Mouse (Mus musculus) MEL (cell line): ENCODE results near the gene Ttc16. TPM values are rescaled to one million over a fixed set of nuclear protein-coding genes. Genes with fewer than 3 reads are reported as not detected.

ENCODE experiments used
- DNase-seq: peaks from one replicate; pipeline ENCODE4 v3.0.0; 2011; ENCODE audit warnings: low read depth, low spot score
- H3K27ac ChIP-seq: 2 replicates; pipeline ENCODE4 v1.5.1; 2012; ENCODE audit warnings: low read depth, mild to moderate bottlenecking, control low read depth, low read length, moderate library complexity; ENCODE audit not compliant: control insufficient read depth
- H3K27me3 ChIP-seq, 2 experiments: fragments of 150-350 bp in 1 of 2; sonication (generic) in 1 of 2; 2 replicates each; pipeline ENCODE4 v1.6.1; 2012; ENCODE audit warnings: low read length in 2 of 2, mild to moderate bottlenecking in 2 of 2, improper control_type of control experiment in 1 of 2, moderate library complexity in 1 of 2; ENCODE audit not compliant: insufficient read depth in 2 of 2, control insufficient read depth in 1 of 2
- H3K36me3 ChIP-seq, 2 experiments: 2 replicates each; pipeline ENCODE4 v1.6.1; 2012 to 2014; ENCODE audit warnings: low read length in 2 of 2, improper control_type of control experiment in 1 of 2, inconsistent platforms in 1 of 2, mild to moderate bottlenecking in 1 of 2; ENCODE audit not compliant: insufficient read depth in 2 of 2, control insufficient read depth in 1 of 2
- H3K4me1 ChIP-seq, 2 experiments: fragments of 150-350 bp in 1 of 2; sonication (generic) in 1 of 2; 2 replicates each; pipeline ENCODE4 v1.6.1; 2012; ENCODE audit warnings: low read length in 2 of 2, improper control_type of control experiment in 1 of 2, mild to moderate bottlenecking in 1 of 2; ENCODE audit not compliant: insufficient read depth in 2 of 2, control insufficient read depth in 1 of 2
- H3K4me3 ChIP-seq, 2 experiments: fragments of 150-350 bp in 1 of 2; sonication (generic) in 1 of 2; 2 replicates each; pipeline ENCODE4 v1.5.1; 2012; ENCODE audit warnings: low read depth in 2 of 2, low read length in 2 of 2, mild to moderate bottlenecking in 2 of 2, moderate library complexity in 2 of 2, control low read depth in 1 of 2, improper control_type of control experiment in 1 of 2; ENCODE audit not compliant: control insufficient read depth in 1 of 2, insufficient read depth in 1 of 2
- H3K79me2 ChIP-seq: 2 replicates; pipeline ENCODE4 v1.6.1; 2012; ENCODE audit warnings: mild to moderate bottlenecking, low read length, moderate library complexity; ENCODE audit not compliant: control insufficient read depth, poor library complexity, insufficient read depth
- H3K9ac ChIP-seq: 2 replicates; pipeline ENCODE4 v1.6.1; 2012; ENCODE audit warnings: low read depth, mild to moderate bottlenecking, control low read depth, low read length, moderate library complexity; ENCODE audit not compliant: control insufficient read depth, poor library complexity, severe bottlenecking
- H3K9me3 ChIP-seq: fragments of 150-350 bp; sonication (generic); replicated peaks from 2 replicates; pipeline ENCODE4 v1.6.1; 2012; ENCODE audit warnings: mild to moderate bottlenecking, low read length, improper control_type of control experiment, moderate library complexity; ENCODE audit not compliant: insufficient read depth
- BHLHE40 ChIP-seq: IDR thresholded peaks from 2 replicates; pipeline ENCODE4 v1.6.1; 2012; ENCODE audit warnings: low read depth, mild to moderate bottlenecking, inconsistent platforms, low read length, improper control_type of control experiment, borderline replicate concordance
- CHD1 ChIP-seq: IDR thresholded peaks from 2 replicates; pipeline ENCODE4 v1.6.1; 2012; ENCODE audit warnings: low read depth, mild to moderate bottlenecking, inconsistent platforms, low read length, improper control_type of control experiment
- CHD2 ChIP-seq: IDR thresholded peaks from 2 replicates; pipeline ENCODE4 v1.6.1; 2011; ENCODE audit warnings: low read length, improper control_type of control experiment
- CTCF ChIP-seq, 3 experiments: IDR thresholded peaks in 2 of 3; conservative IDR thresholded peaks in 1 of 3; 2 replicates each; pipeline ENCODE4 v1.5.1; 2011 to 2012; ENCODE audit warnings: low read length in 3 of 3, low read depth in 2 of 3, mild to moderate bottlenecking in 2 of 3, improper control_type of control experiment in 1 of 3, inconsistent platforms in 1 of 3, mixed read lengths in 1 of 3, moderate library complexity in 1 of 3; ENCODE audit not compliant: control insufficient read depth in 1 of 3, insufficient read depth in 1 of 3, poor library complexity in 1 of 3, severe bottlenecking in 1 of 3
- ELF1 ChIP-seq: IDR thresholded peaks from 2 replicates; pipeline ENCODE4 v1.6.1; 2014; ENCODE audit warnings: low read depth, mild to moderate bottlenecking, inconsistent platforms, low read length, improper control_type of control experiment, moderate library complexity
- EP300 ChIP-seq, 2 experiments: IDR thresholded peaks; 2 replicates each; pipeline ENCODE4 v1.6.1; 2011; ENCODE audit warnings: improper control_type of control experiment in 2 of 2, low read length in 2 of 2, low read depth in 1 of 2, mild to moderate bottlenecking in 1 of 2
- GABPA ChIP-seq: IDR thresholded peaks from 2 replicates; pipeline ENCODE4 v1.6.1; 2012; ENCODE audit warnings: low read depth, mild to moderate bottlenecking, inconsistent platforms, low read length, improper control_type of control experiment, moderate library complexity
- GATA1 ChIP-seq: IDR thresholded peaks from 2 replicates; pipeline ENCODE4 v1.6.1; 2011; ENCODE audit warnings: low read depth, low read length, improper control_type of control experiment
- MAX ChIP-seq: IDR thresholded peaks from 2 replicates; pipeline ENCODE4 v1.6.1; 2011; ENCODE audit warnings: low read length, improper control_type of control experiment
- MAZ ChIP-seq: IDR thresholded peaks from 2 replicates; pipeline ENCODE4 v1.6.1; 2012; ENCODE audit warnings: low read depth, mild to moderate bottlenecking, inconsistent platforms, low read length, improper control_type of control experiment
- MYB ChIP-seq: IDR thresholded peaks from 2 replicates; pipeline ENCODE4 v1.6.1; 2011; ENCODE audit warnings: mild to moderate bottlenecking, low read depth, low read length, improper control_type of control experiment
- NRF1 ChIP-seq: IDR thresholded peaks from 2 replicates; pipeline ENCODE4 v1.6.1; 2014; ENCODE audit warnings: low read depth, mild to moderate bottlenecking, inconsistent platforms, low read length, improper control_type of control experiment, moderate library complexity; ENCODE audit not compliant: poor library complexity, insufficient read depth, severe bottlenecking
- POLR2AphosphoS2 ChIP-seq: IDR thresholded peaks from 2 replicates; pipeline ENCODE4 v1.6.1; 2011; ENCODE audit warnings: low read length, improper control_type of control experiment
- POLR2AphosphoS5 ChIP-seq: IDR thresholded peaks from 2 replicates; pipeline ENCODE4 v1.6.1; 2012; ENCODE audit warnings: low read depth, borderline replicate concordance, mild to moderate bottlenecking, inconsistent platforms, low read length, moderate library complexity, mixed read lengths
- RAD21 ChIP-seq: IDR thresholded peaks from 2 replicates; pipeline ENCODE4 v1.6.1; 2011; ENCODE audit warnings: mild to moderate bottlenecking, low read depth, low read length, improper control_type of control experiment
- SMC3 ChIP-seq: IDR thresholded peaks from 2 replicates; pipeline ENCODE4 v1.6.1; 2011; ENCODE audit warnings: low read depth, low read length, improper control_type of control experiment
- TAL1 ChIP-seq: IDR thresholded peaks from 2 replicates; pipeline ENCODE4 v1.6.1; 2012; ENCODE audit warnings: mild to moderate bottlenecking, inconsistent platforms, low read length, moderate library complexity, mixed read lengths
- TBP ChIP-seq: IDR thresholded peaks from 2 replicates; pipeline ENCODE4 v1.8.0; 2011; ENCODE audit warnings: low read depth, low read length, improper control_type of control experiment
- UBTF ChIP-seq: IDR thresholded peaks from 2 replicates; pipeline ENCODE4 v1.6.1; 2012; ENCODE audit warnings: low read depth, mild to moderate bottlenecking, inconsistent platforms, low read length, improper control_type of control experiment, moderate library complexity, borderline replicate concordance; ENCODE audit not compliant: insufficient read depth
- USF2 ChIP-seq, 2 experiments: IDR thresholded peaks; 2 replicates each; pipeline ENCODE4 v1.6.1; 2011 to 2012; ENCODE audit warnings: improper control_type of control experiment in 2 of 2, low read length in 2 of 2, borderline replicate concordance in 1 of 2, inconsistent platforms in 1 of 2, low read depth in 1 of 2, mild to moderate bottlenecking in 1 of 2; ENCODE audit not compliant: insufficient read depth in 1 of 2
- ZC3H11A ChIP-seq: IDR thresholded peaks from 2 replicates; pipeline ENCODE4 v1.6.1; 2012; ENCODE audit warnings: low read depth, mild to moderate bottlenecking, inconsistent platforms, low read length, improper control_type of control experiment
- ZKSCAN1 ChIP-seq: IDR thresholded peaks from 2 replicates; pipeline ENCODE4 v1.6.1; 2012; ENCODE audit warnings: low read depth, mild to moderate bottlenecking, inconsistent platforms, low read length, improper control_type of control experiment, moderate library complexity
- ZMIZ1 ChIP-seq: IDR thresholded peaks from 2 replicates; pipeline ENCODE4 v1.6.1; 2012; ENCODE audit warnings: low read depth, mild to moderate bottlenecking, inconsistent platforms, low read length, improper control_type of control experiment, moderate library complexity
- ZNF384 ChIP-seq: IDR thresholded peaks from 2 replicates; pipeline ENCODE4 v1.6.1; 2012; ENCODE audit warnings: low read depth, mild to moderate bottlenecking, inconsistent platforms, low read length, improper control_type of control experiment
- polyA plus RNA-seq, 2 experiments: library from polyadenylated mRNA; stranded (reverse) in 1 of 2; unstranded in 1 of 2; fragments of >175 nt in 1 of 2; fragments of >200 nt in 1 of 2; gene quantifications; 2 replicates each; pipeline versions ENCODE4 v1.2.1 to v1.2.4; 2012; ENCODE audit warnings: low replicate concordance in 2 of 2, low read depth in 1 of 2; ENCODE audit not compliant: insufficient read length in 2 of 2, insufficient read depth in 1 of 2, missing spikeins in 1 of 2
- total RNA-seq: library from RNA; depleted of rRNA; stranded (reverse); fragments of 300-350 nt; gene quantifications from 2 replicates; pipeline ENCODE4 v1.2.3, GENCODE M21; 2012

Gene Ttc16
- total and polyA plus RNA-seq, 3 experiments = 0.35 to 0.69 TPM; not detected in 1

GRCm38 (mm10) chr2:32722046-32722445 is 53.4 kb downstream of the Ttc16 start:
- Histone ChIP-seq H3K9me3 (no peaks in the 10 kb centered on the region), H3K79me2 (no peaks in the 10 kb centered on the region), H3K4me1 (peaks cover 0 to 6% of the 10 kb centered on the region in 2 experiments; a peak in 1 of 4 replicates), H3K27ac (no peak overlapping the region), H3K4me3 (no peak overlapping the region), H3K36me3 (no peaks in the 10 kb centered on the region; a peak in 1 of 4 replicates), H3K27me3 (no peaks in the 10 kb centered on the region), H3K9ac (no peak overlapping the region)
- no peak for DNase-seq
- TF ChIP-seq ZKSCAN1 (no peak), UBTF (no peak), POLR2AphosphoS5 (no peak), MAX (no peak), ZNF384 (no peak)

DNA sequence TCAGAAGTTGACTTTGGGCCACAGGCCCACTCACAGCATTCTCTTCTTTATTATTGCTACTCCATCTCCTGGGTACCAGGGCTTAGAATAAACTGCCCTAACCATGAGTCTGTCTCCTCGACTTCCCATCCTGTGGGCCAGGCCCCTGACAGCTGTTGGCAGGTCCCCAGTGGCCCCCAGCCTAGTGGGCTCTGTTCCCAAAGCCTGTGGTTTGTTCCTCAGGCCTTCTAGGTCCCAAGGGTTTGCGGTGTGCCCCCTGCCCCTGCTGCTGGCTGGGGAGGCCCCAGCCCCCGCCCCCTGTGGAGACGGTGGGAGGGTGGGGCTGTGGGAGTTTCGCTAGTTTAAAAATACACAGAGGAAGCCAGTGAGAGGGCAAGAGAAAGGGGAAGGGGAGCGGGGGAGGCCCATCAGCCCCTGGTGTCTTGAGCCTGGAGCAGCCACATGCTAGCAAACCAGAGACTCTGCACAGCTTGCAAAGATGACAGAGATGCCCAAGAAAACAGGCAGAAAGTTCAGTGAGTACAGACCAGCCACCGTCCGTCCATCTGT is 54.7 kb downstream of the Ttc16 start, which contains the start of gene Sh2d3c:
Gene Sh2d3c (plus strand): TSS at position 375 of the 549 bp plus-strand sequence.
- TF ChIP-seq ZC3H11A (no peak), TBP (no peak), CHD1 (no peak), UBTF (no peak), TAL1 (no peak), MAZ (no peak), GABPA (no peak), USF2 (IDR thresholded peaks at IDR 0.05; ENCODE audit: borderline replicate concordance in 1 of 2, insufficient read depth in 1 of 2, low read depth in 1 of 2, low read length in 2 of 2) (no peak), GATA1 (no peak), CTCF (IDR thresholded peaks at IDR 0.05 in 2 of 3, conservative IDR thresholded peaks at IDR 0.05 in 1 of 3; ENCODE audit: control insufficient read depth in 1 of 3, insufficient read depth in 1 of 3, low read depth in 2 of 3, low read length in 3 of 3, poor library complexity in 1 of 3, severe bottlenecking in 1 of 3) (no peak), MYB (no peak), CHD2 (no peak), ELF1 (no peak), SMC3 (no peak), ZMIZ1 (no peak), POLR2AphosphoS2 (no peak), NRF1 (no peak), BHLHE40 (no peak), RAD21 (no peak), EP300 (IDR thresholded peaks at IDR 0.05; ENCODE audit: low read depth in 1 of 2, low read length in 2 of 2) (no peak)
- Histone ChIP-seq H3K4me1 (peaks cover 0 to 5% of the 10 kb centered on the region in 2 experiments; a peak in 1 of 4 replicates), H3K27ac (no peak within 1 kb of the TSS), H3K4me3 (0 out of 4 replicates have a peak within 1 kb of the TSS, but pooled peaks of 1 of the 2 experiments have one; percentile 4), H3K9ac (no peak within 1 kb of the TSS), H3K79me2 (no peaks in the 10 kb centered on the region), H3K9me3 (no peaks in the 10 kb centered on the region), H3K36me3 (no peaks in the 10 kb centered on the region; a peak in 1 of 4 replicates), H3K27me3 (no peaks in the 10 kb centered on the region)
- DNase-seq = no peak
